Mouse (Mus musculus): Measurements from ENCODE around the gene Ctbp2. TPM values are rescaled to one million over a fixed set of nuclear protein-coding genes. Genes with fewer than 3 reads are reported as not detected.

Gene Ctbp2
- 119 and 123 TPM in 2 replicates for polyA plus RNA-seq (2016; fragmentation: Nextera tagmentation; extraction: Ambion mirVana)

- Histone ChIP-seq H3K27me3 (ENCODE audit: insufficient read depth, poor library complexity, severe bottlenecking) (peaks cover 26% of the 10 kb centered on the region), H3K4me3 (peak within 1 kb of the TSS; percentile 98), H3K27ac (peak within 1 kb of the TSS; percentile 100), H3K9me3 (peaks cover 6% of the 10 kb centered on the region; the same call in 1 of the 2 replicates), H3K4me1 (replicated peaks) (peaks cover 33% of the 10 kb centered on the region), H3K36me3 (no peaks in the 10 kb centered on the region)
- WGBS, result under 1% methylated on average over 57 of the region's 59 CpGs
- peak; percentile 83 for DNase-seq (ENCODE audit: low spot score)
Observed at GRCm38 (mm10) chr7:133123999-133124700, at the start of gene Ctbp2. TSS of gene Ctbp2 (minus strand) at chr7:133124354.

DNA sequence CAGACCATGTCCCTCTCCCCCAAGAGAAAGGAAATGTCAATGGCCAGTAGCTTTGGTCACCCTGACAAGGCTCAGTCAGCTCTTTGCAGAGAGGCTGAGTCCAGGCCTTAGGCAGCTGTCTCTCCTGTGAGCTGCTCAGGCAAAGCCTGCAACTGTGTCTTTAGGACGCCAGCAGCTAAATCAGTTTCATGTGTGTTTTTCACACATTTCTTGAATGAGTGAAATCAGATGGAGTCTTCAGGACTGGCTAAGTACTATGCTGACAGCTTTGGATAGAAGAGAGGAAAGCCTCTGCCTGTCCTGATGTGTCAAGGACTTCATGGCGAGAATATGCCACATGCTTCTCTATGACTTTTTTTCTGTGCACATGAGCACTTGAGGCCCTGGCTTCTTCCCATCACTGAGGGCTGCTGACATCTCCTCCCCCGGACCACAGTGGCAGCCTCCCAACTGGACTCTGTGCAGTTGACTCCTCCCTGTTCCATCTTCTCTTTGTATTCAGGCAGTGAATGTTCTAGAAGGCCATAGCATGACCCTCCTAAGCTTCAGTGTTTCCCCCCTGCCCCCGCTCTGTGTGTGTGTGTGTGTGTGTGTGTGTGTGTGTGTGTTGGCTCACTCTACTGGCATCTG is 47.4 kb upstream of the Ctbp2 start:
- no peak for DNase-seq (ENCODE audit: low spot score)
- Histone ChIP-seq H3K36me3 (no peaks in the 10 kb centered on the region), H3K27me3 (ENCODE audit: insufficient read depth, poor library complexity, severe bottlenecking) (no peaks in the 10 kb centered on the region), H3K4me1 (replicated peaks) (no peaks in the 10 kb centered on the region), H3K9me3 (no peaks in the 10 kb centered on the region), H3K4me3 (no peak overlapping the region), H3K27ac (no peak overlapping the region)
- WGBS, result 87% methylated on average over 4 of the region's 4 CpGs

DNA sequence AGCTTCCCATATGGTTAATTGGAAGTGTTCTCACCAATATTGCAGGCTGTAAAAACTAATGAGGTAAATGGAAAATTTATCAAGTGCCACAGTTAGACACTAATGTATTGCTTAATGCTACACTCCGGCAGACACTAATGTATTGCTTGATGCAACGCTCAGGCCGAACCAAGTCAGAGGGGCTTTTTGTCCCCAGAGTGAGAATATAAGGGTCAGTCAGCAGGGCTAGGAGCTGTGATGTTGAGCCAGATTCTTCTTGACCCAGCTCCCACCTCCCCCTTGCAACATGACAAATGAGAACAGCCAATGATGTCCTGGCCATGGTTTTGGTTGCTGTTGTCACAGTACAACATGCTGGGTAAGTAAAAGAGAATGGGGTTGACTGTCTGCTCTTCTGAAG is 44.8 kb upstream of the Ctbp2 start:
- H3K27me3 ChIP-seq (ENCODE audit: insufficient read depth, poor library complexity, severe bottlenecking), result no peaks in the 10 kb centered on the region
- H3K27ac ChIP-seq, result no peak overlapping the region
- no peaks in the 10 kb centered on the region for H3K9me3 ChIP-seq
- no peak overlapping the region for H3K4me3 ChIP-seq
- 93% methylated on average over 3 of the region's 3 CpGs for WGBS
- DNase-seq (ENCODE audit: low spot score), result no peak
- H3K36me3 ChIP-seq, result no peaks in the 10 kb centered on the region
- no peaks in the 10 kb centered on the region for H3K4me1 ChIP-seq (replicated peaks)

DNA sequence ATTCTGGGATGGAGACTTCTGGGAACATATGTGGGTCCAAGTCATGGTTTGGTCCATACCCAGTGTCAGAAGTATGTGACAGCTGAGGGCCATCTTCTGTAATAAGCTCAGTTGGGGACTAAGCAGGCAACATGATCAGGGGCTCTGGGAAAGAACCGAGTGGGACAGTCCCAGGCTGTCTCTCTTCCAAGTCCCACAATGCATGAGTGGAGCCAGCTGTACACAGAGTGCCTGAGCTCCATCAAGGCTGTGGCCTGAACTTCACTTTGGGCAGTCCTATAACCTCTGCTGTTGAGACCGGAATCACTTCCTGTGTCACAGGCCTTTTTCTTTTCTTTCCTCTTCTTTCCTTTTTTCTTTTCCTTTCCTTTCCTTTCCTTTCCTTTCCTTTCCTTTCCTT is 43.7 kb upstream of the Ctbp2 start:
- H3K4me3 ChIP-seq, result no peak overlapping the region
- 83% methylated on average over 2 of the region's 2 CpGs for WGBS
- no peaks in the 10 kb centered on the region for H3K27me3 ChIP-seq (ENCODE audit: insufficient read depth, poor library complexity, severe bottlenecking)
- 0 out of 2 replicates have a peak, but pooled peaks cover 2% of the 10 kb centered on the region for H3K4me1 ChIP-seq (replicated peaks)
- H3K36me3 ChIP-seq, result no peaks in the 10 kb centered on the region
- DNase-seq (ENCODE audit: low spot score), result no peak
- no peak overlapping the region for H3K27ac ChIP-seq
- H3K9me3 ChIP-seq, result no peaks in the 10 kb centered on the region

DNA sequence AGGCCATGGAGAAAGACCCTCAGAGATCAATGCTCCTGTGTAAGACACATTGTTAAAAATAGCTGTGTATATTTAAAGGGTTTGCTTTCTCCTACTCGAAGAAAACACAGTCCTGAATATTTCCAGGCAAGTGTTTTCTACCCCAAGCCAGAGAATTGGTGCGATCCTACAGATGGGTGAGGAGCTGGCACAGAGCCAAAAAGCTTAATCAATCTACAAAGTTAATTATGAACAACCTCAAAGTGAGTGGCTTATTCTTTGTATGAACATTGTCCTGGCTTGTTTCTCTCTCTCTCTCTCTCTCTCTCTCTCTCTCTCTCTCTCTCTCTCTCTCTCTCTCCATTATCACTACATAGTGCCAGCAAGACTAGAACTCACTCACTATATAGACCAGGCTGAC is 40.6 kb upstream of the Ctbp2 start:
- no peak for DNase-seq (ENCODE audit: low spot score)
- no peaks in the 10 kb centered on the region for H3K36me3 ChIP-seq
- 0 out of 2 replicates have a peak, but pooled peaks cover 4% of the 10 kb centered on the region for H3K4me1 ChIP-seq (replicated peaks)
- H3K27me3 ChIP-seq (ENCODE audit: insufficient read depth, poor library complexity, severe bottlenecking), result no peaks in the 10 kb centered on the region
- no peaks in the 10 kb centered on the region for H3K9me3 ChIP-seq
- no peak overlapping the region for H3K4me3 ChIP-seq
- 77% methylated on average over 2 of the region's 2 CpGs for WGBS
- H3K27ac ChIP-seq, result no peak overlapping the region

GRCm38 (mm10) chr7:133163011-133163410 is 38.9 kb upstream of the Ctbp2 start:
- Histone ChIP-seq H3K27ac (no peak overlapping the region), H3K4me3 (no peak overlapping the region), H3K9me3 (no peaks in the 10 kb centered on the region), H3K4me1 (replicated peaks) (0 out of 2 replicates have a peak, but pooled peaks cover 4% of the 10 kb centered on the region), H3K27me3 (ENCODE audit: insufficient read depth, poor library complexity, severe bottlenecking) (no peaks in the 10 kb centered on the region), H3K36me3 (no peaks in the 10 kb centered on the region)
- DNase-seq (ENCODE audit: low spot score), result no peak
- 61% methylated on average over 5 of the region's 5 CpGs for WGBS

GRCm38 (mm10) chr7:133162131-133162530 is 38.0 kb upstream of the Ctbp2 start:
- 71% methylated on average over 2 of the region's 2 CpGs for WGBS
- Histone ChIP-seq H3K4me3 (no peak overlapping the region), H3K36me3 (no peaks in the 10 kb centered on the region), H3K4me1 (replicated peaks) (0 out of 2 replicates have a peak, but pooled peaks cover 4% of the 10 kb centered on the region), H3K27ac (no peak overlapping the region), H3K9me3 (no peaks in the 10 kb centered on the region), H3K27me3 (ENCODE audit: insufficient read depth, poor library complexity, severe bottlenecking) (no peaks in the 10 kb centered on the region)
- DNase-seq (ENCODE audit: low spot score), result no peak

- WGBS, result 74% methylated on average over 7 of the region's 7 CpGs
- 0 out of 2 replicates have a peak, but pooled peaks cover 4% of the 10 kb centered on the region for H3K4me1 ChIP-seq (replicated peaks)
- no peaks in the 10 kb centered on the region for H3K36me3 ChIP-seq
- H3K27ac ChIP-seq, result no peak overlapping the region
- H3K4me3 ChIP-seq, result no peak overlapping the region
- H3K27me3 ChIP-seq (ENCODE audit: insufficient read depth, poor library complexity, severe bottlenecking), result no peaks in the 10 kb centered on the region
- H3K9me3 ChIP-seq, result no peaks in the 10 kb centered on the region
- no peak for DNase-seq (ENCODE audit: low spot score)
Observed at GRCm38 (mm10) chr7:133161362-133162080, 37.4 kb upstream of the Ctbp2 start.

GRCm38 (mm10) chr7:133159519-133159918 is 35.4 kb upstream of the Ctbp2 start:
- Histone ChIP-seq H3K9me3 (no peaks in the 10 kb centered on the region), H3K4me3 (no peak overlapping the region), H3K4me1 (replicated peaks) (0 out of 2 replicates have a peak, but pooled peaks cover 4% of the 10 kb centered on the region), H3K27me3 (ENCODE audit: insufficient read depth, poor library complexity, severe bottlenecking) (no peaks in the 10 kb centered on the region), H3K36me3 (no peaks in the 10 kb centered on the region), H3K27ac (no peak overlapping the region)
- 91% methylated on average over 3 of the region's 3 CpGs for WGBS
- DNase-seq (ENCODE audit: low spot score), result no peak

- Histone ChIP-seq H3K27me3 (ENCODE audit: insufficient read depth, poor library complexity, severe bottlenecking) (no peaks in the 10 kb centered on the region), H3K9me3 (no peaks in the 10 kb centered on the region), H3K36me3 (no peaks in the 10 kb centered on the region), H3K27ac (no peak overlapping the region), H3K4me1 (replicated peaks) (no peaks in the 10 kb centered on the region), H3K4me3 (no peak overlapping the region)
- no peak for DNase-seq (ENCODE audit: low spot score)
- WGBS, result 82% methylated on average over 12 of the region's 12 CpGs
Observed at GRCm38 (mm10) chr7:133155621-133156020, 31.5 kb upstream of the Ctbp2 start.

GRCm38 (mm10) chr7:133154846-133155245 is 30.7 kb upstream of the Ctbp2 start:
- H3K36me3 ChIP-seq, result no peaks in the 10 kb centered on the region
- H3K4me3 ChIP-seq, result no peak overlapping the region
- no peaks in the 10 kb centered on the region for H3K4me1 ChIP-seq (replicated peaks)
- DNase-seq (ENCODE audit: low spot score), result no peak
- H3K27ac ChIP-seq, result no peak overlapping the region
- no peaks in the 10 kb centered on the region for H3K27me3 ChIP-seq (ENCODE audit: insufficient read depth, poor library complexity, severe bottlenecking)
- 80% methylated on average over 6 of the region's 6 CpGs for WGBS
- no peaks in the 10 kb centered on the region for H3K9me3 ChIP-seq

- H3K36me3 ChIP-seq, result no peaks in the 10 kb centered on the region
- H3K27ac ChIP-seq, result no peak overlapping the region
- no peaks in the 10 kb centered on the region for H3K27me3 ChIP-seq (ENCODE audit: insufficient read depth, poor library complexity, severe bottlenecking)
- no peak overlapping the region for H3K4me3 ChIP-seq
- no peaks in the 10 kb centered on the region for H3K4me1 ChIP-seq (replicated peaks)
- no peak for DNase-seq (ENCODE audit: low spot score)
- no peaks in the 10 kb centered on the region for H3K9me3 ChIP-seq
- 90% methylated on average over 8 of the region's 8 CpGs for WGBS
Observed at GRCm38 (mm10) chr7:133139689-133140336, 15.7 kb upstream of the Ctbp2 start.

Data from hindbrain, embryonic 10.5 days (tissue).